Mouse (Mus musculus) spleen, postnatal 14 days (tissue): ENCODE results near the gene C1qtnf12.

Experiments used
- DNase-seq, 2 experiments: peaks; one replicate each; pipeline ENCODE4 v3.0.0; 2021 to 2022; ENCODE audit warnings: low spot score in 2 of 2

Gene C1qtnf12

GRCm38 (mm10) chr4:155962167-155962971 lies at the start of gene C1qtnf12:
C1qtnf12 (plus strand) TSS chr4:155962318.
- peak in 1 of 2 experiments; percentile 24 for DNase-seq

GRCm38 (mm10) chr4:155932031-155932430 lies 30.1 kb upstream of the C1qtnf12 start:
- no peak for DNase-seq

- no peak for DNase-seq
These were observed 19.1 kb upstream of the C1qtnf12 start for GRCm38 (mm10) chr4:155943049-155943452.

- DNase-seq = peak; percentile 90 to 94
These were observed 18.4 kb upstream of the C1qtnf12 start, which contains the start of gene Ube2j2 for GRCm38 (mm10) chr4:155943534-155944249. Ube2j2 (plus strand) TSS chr4:155943831.

- DNase-seq = no peak
These were observed 17.8 kb upstream of the C1qtnf12 start for GRCm38 (mm10) chr4:155944271-155944670.

- no peak for DNase-seq
These were observed 15.0 kb upstream of the C1qtnf12 start for GRCm38 (mm10) chr4:155947094-155947493.

GRCm38 (mm10) chr4:155955491-155955890 lies 6.6 kb upstream of the C1qtnf12 start:
- DNase-seq = no peak

- peak; percentile 52 to 76 for DNase-seq
These were observed 2.8 kb upstream of the C1qtnf12 start for GRCm38 (mm10) chr4:155959275-155959674.

- DNase-seq = no peak
These were observed 988 bp downstream of the C1qtnf12 start for GRCm38 (mm10) chr4:155963106-155963505.

- DNase-seq = no peak
These were observed 2.3 kb downstream of the C1qtnf12 start for GRCm38 (mm10) chr4:155964396-155964795.

- no peak for DNase-seq
These were observed 7.0 kb downstream of the C1qtnf12 start for GRCm38 (mm10) chr4:155969043-155969653.

- DNase-seq = no peak
These were observed 8.2 kb downstream of the C1qtnf12 start for GRCm38 (mm10) chr4:155970286-155970685.

- no peak for DNase-seq
These were observed 10.5 kb downstream of the C1qtnf12 start for GRCm38 (mm10) chr4:155972651-155973050.

GRCm38 (mm10) chr4:155973239-155973638 lies 11.1 kb downstream of the C1qtnf12 start:
- no peak for DNase-seq

GRCm38 (mm10) chr4:155981436-155982082 lies 19.4 kb downstream of the C1qtnf12 start:
- DNase-seq = no peak

GRCm38 (mm10) chr4:155983788-155984187 lies 21.7 kb downstream of the C1qtnf12 start:
- DNase-seq = no peak

- peak in 1 of 2 experiments; percentile 23 for DNase-seq
These were observed 29.2 kb downstream of the C1qtnf12 start for GRCm38 (mm10) chr4:155991211-155991907.

- no peak for DNase-seq
These were observed 29.8 kb downstream of the C1qtnf12 start for GRCm38 (mm10) chr4:155991908-155992230.

- DNase-seq = peak; percentile 69 to 82
These were observed 30.3 kb downstream of the C1qtnf12 start, which contains the start of the genes B3galt6 and Sdf4 for GRCm38 (mm10) chr4:155992241-155992905. B3galt6 (minus strand) TSS chr4:155992649. Sdf4 (plus strand) TSS chr4:155992872.

- DNase-seq = peak; percentile 92 to 96
These were observed 30.9 kb downstream of the C1qtnf12 start for GRCm38 (mm10) chr4:155992906-155993547.
